Mouse (Mus musculus) heart, postnatal 0 days (tissue): Measurements from ENCODE around the gene Gfi1b. TPM values are rescaled to one million over a fixed set of nuclear protein-coding genes. Genes with fewer than 3 reads are reported as not detected.

Experiments
- ATAC-seq: fragments of 200-750 bp; cut with Nextera tagmentation; 2 replicates; pipeline ENCODE4 v1.8.0; 2017; ENCODE audit warnings: low read depth, moderate number of reproducible peaks, moderate library complexity; ENCODE audit not compliant: insufficient read depth
- DNase-seq: peaks from one replicate; pipeline ENCODE4 v3.0.0-alpha.2; 2016; ENCODE audit warnings: low spot score
- H3K27ac ChIP-seq: fragments of 300-500 bp; sonication (generic); 2 replicates; pipeline ENCODE4 v1.5.1; 2014; ENCODE audit warnings: low read depth, mild to moderate bottlenecking
- H3K27me3 ChIP-seq: fragments of 300-500 bp; sonication (generic); 2 replicates; pipeline ENCODE4 v1.6.1; 2014; ENCODE audit warnings: low read length, mixed read lengths; ENCODE audit not compliant: control insufficient read depth, insufficient read depth
- H3K36me3 ChIP-seq: fragments of 300-500 bp; sonication (generic); replicated peaks from 2 replicates; pipeline ENCODE4 v1.6.1; 2014; ENCODE audit warnings: low read length, mixed read lengths; ENCODE audit not compliant: control insufficient read depth, insufficient read depth
- H3K4me1 ChIP-seq: fragments of 300-500 bp; sonication (generic); 2 replicates; pipeline ENCODE4 v1.6.1; 2014; ENCODE audit warnings: antibody characterized with exemption; ENCODE audit not compliant: control insufficient read depth, insufficient read depth
- H3K4me2 ChIP-seq: fragments of 300-500 bp; sonication (generic); 2 replicates; pipeline ENCODE4 v1.6.1; 2014; ENCODE audit warnings: low read depth, mild to moderate bottlenecking, low read length, moderate library complexity
- H3K4me3 ChIP-seq: fragments of 300-500 bp; sonication (generic); 2 replicates; pipeline ENCODE4 v1.5.1; 2014; ENCODE audit warnings: low read depth, low read length
- H3K9ac ChIP-seq: fragments of 300-500 bp; sonication (generic); replicated peaks from 2 replicates; pipeline ENCODE4 v1.6.1; 2014; ENCODE audit warnings: low read depth, low read length, mixed read lengths
- H3K9me3 ChIP-seq: fragments of 300-500 bp; sonication (generic); replicated peaks from 2 replicates; pipeline ENCODE4 v1.6.1; 2016; ENCODE audit warnings: low read length; ENCODE audit not compliant: control insufficient read depth
- CTCF ChIP-seq: IDR thresholded peaks from 2 replicates; pipeline ENCODE4 v1.5.1; 2016; ENCODE audit warnings: antibody characterized with exemption, control low read depth, low read depth
- EP300 ChIP-seq: IDR thresholded peaks from 2 replicates; pipeline ENCODE4 v1.6.1; 2016; ENCODE audit warnings: antibody characterized with exemption, low read depth
- WGBS: fragments of 180-500 bp; shearing (Covaris S2); extraction: QIAGEN DNeasy Blood & Tissue Kit; methylation state at CpG from one replicate; pipeline ENCODE4 v1.1.7; 2014; 5-methylcytosine and 5-hydroxymethylcytosine counted together
- polyA plus RNA-seq: library from polyadenylated mRNA; unstranded; fragments of >200 nt; fragmentation: Nextera tagmentation; extraction: Ambion mirVana; gene quantifications from 2 replicates; pipeline ENCODE4 v1.2.1, GENCODE M21; 2015
- total RNA-seq: library from RNA; depleted of rRNA; stranded (reverse); fragments of >200 nt; gene quantifications from 2 replicates; pipeline ENCODE4 v1.2.3, GENCODE M21; 2014; ENCODE audit warnings: low replicate concordance

Gfi1b gene
- total and polyA plus RNA-seq, 2 experiments from 2014 or later = 0.23 TPM; not detected in 1

GRCm38 (mm10) chr2:28603542-28603941 is 18.2 kb downstream of the Gfi1b start:
- DNase-seq (no peak), ATAC-seq (no peak)
- Histone ChIP-seq H3K27me3 (no peaks in the 10 kb centered on the region), H3K36me3 (no peaks in the 10 kb centered on the region), H3K27ac (no peak overlapping the region), H3K4me2 (no peak overlapping the region), H3K9ac (no peak overlapping the region), H3K4me3 (no peak overlapping the region), H3K4me1 (no peaks in the 10 kb centered on the region; the same call in 1 of the 2 replicates), H3K9me3 (no peaks in the 10 kb centered on the region)
- WGBS = 89% methylated on average over 5 of the region's 5 CpGs
- TF ChIP-seq CTCF (no peak), EP300 (no peak)

GRCm38 (mm10) chr2:28601720-28602590 is 19.8 kb downstream of the Gfi1b start:
- Histone ChIP-seq H3K27me3 (no peaks in the 10 kb centered on the region), H3K9me3 (no peaks in the 10 kb centered on the region), H3K36me3 (no peaks in the 10 kb centered on the region), H3K9ac (no peak overlapping the region), H3K4me3 (no peak overlapping the region), H3K4me2 (no peak overlapping the region), H3K4me1 (no peaks in the 10 kb centered on the region; the same call in 1 of the 2 replicates), H3K27ac (no peak overlapping the region)
- WGBS = 22% methylated on average over 12 of the region's 12 CpGs
- DNase-seq = no peak
- TF ChIP-seq EP300 = no peak
- no peak for TF ChIP-seq CTCF
- no peak for ATAC-seq

- 41% methylated on average over 6 of the region's 6 CpGs for WGBS
These were observed 22.2 kb downstream of the Gfi1b start for GRCm38 (mm10) chr2:28599569-28599900.

GRCm38 (mm10) chr2:28598692-28599568 is 22.9 kb downstream of the Gfi1b start:
- no peaks in the 10 kb centered on the region; the same call in 1 of the 2 replicates for H3K4me1 ChIP-seq
- no peak for ATAC-seq
- DNase-seq = no peak

More at GRCm38 (mm10) chr2:28599569-28599900, 22.2 kb downstream of the Gfi1b start:
- H3K9ac ChIP-seq = no peak overlapping the region
- ATAC-seq (no peak), DNase-seq (no peak)
- H3K27ac ChIP-seq = no peak overlapping the region
- H3K36me3 ChIP-seq = no peaks in the 10 kb centered on the region
- no peaks in the 10 kb centered on the region for H3K9me3 ChIP-seq
- H3K4me3 ChIP-seq = no peak overlapping the region
- no peak overlapping the region for H3K4me2 ChIP-seq
- TF ChIP-seq EP300 (no peak), CTCF (no peak)
- H3K4me1 ChIP-seq = no peaks in the 10 kb centered on the region; the same call in 1 of the 2 replicates
- no peaks in the 10 kb centered on the region for H3K27me3 ChIP-seq

GRCm38 (mm10) chr2:28597733-28598547 is 23.8 kb downstream of the Gfi1b start:
- Histone ChIP-seq H3K36me3 (no peaks in the 10 kb centered on the region), H3K9me3 (no peaks in the 10 kb centered on the region), H3K4me1 (no peaks in the 10 kb centered on the region; the same call in 1 of the 2 replicates), H3K9ac (no peak overlapping the region), H3K4me3 (no peak overlapping the region), H3K4me2 (no peak overlapping the region), H3K27ac (no peak overlapping the region), H3K27me3 (peaks cover 6% of the 10 kb centered on the region)
- TF ChIP-seq CTCF = no peak
- ATAC-seq (no peak), DNase-seq (no peak)
- WGBS = 58% methylated on average over 7 of the region's 7 CpGs

More at GRCm38 (mm10) chr2:28598692-28599568, 22.9 kb downstream of the Gfi1b start:
- TF ChIP-seq CTCF (no peak), EP300 (no peak)
- Histone ChIP-seq H3K36me3 (no peaks in the 10 kb centered on the region), H3K9me3 (no peaks in the 10 kb centered on the region), H3K27ac (no peak overlapping the region), H3K27me3 (no peaks in the 10 kb centered on the region), H3K4me3 (no peak overlapping the region), H3K9ac (no peak overlapping the region), H3K4me2 (no peak overlapping the region)
- 42% methylated on average over 12 of the region's 12 CpGs for WGBS
